ENCODE assay signal across 31 mouse cellular contexts in genomic region chr6:43396426-43396825, GRCm38 (mm10).
"Had no signal": no experiment of that assay in that cellular context is flagged by ENCODE, and none has a peak within 500 bp of the region (broad histone marks: within the 10 kb centered on the region; RNA-seq: fewer than 3 reads in every experiment).

No protein-coding gene starts in this region.

- H3K4me3 ChIP-seq: limb, embryonic 10.5 days; limb, embryonic 12.5 days; limb, embryonic 13.5 days; limb, embryonic 15.5 days; liver, embryonic 12.5 days; liver, embryonic 13.5 days; liver, embryonic 15.5 days; lung, embryonic 15.5 days; megakaryocyte, embryonic 14.5 days; midbrain, embryonic 10.5 days; midbrain, embryonic 12.5 days; midbrain, embryonic 13.5 days; midbrain, embryonic 15.5 days; myocyte; neural tube, embryonic 12.5 days had no signal

- H3K36me3 ChIP-seq: limb, embryonic 10.5 days; limb, embryonic 12.5 days; limb, embryonic 13.5 days; limb, embryonic 15.5 days; liver, embryonic 12.5 days; liver, embryonic 13.5 days; liver, embryonic 15.5 days; lung, embryonic 15.5 days; midbrain, embryonic 10.5 days; midbrain, embryonic 12.5 days; midbrain, embryonic 13.5 days; midbrain, embryonic 15.5 days; neural tube, embryonic 12.5 days had no signal

- ATAC-seq: liver, embryonic 12.5 days; liver, postnatal 0 days; lung, postnatal 0 days; midbrain, embryonic 13.5 days had no signal

- H3K27ac ChIP-seq: limb, embryonic 10.5 days; limb, embryonic 12.5 days; limb, embryonic 13.5 days; limb, embryonic 15.5 days; liver, embryonic 12.5 days; liver, embryonic 13.5 days; liver, embryonic 14.5 days; liver, embryonic 15.5 days; lung, embryonic 15.5 days; macrophage; midbrain, embryonic 10.5 days; midbrain, embryonic 12.5 days; midbrain, embryonic 13.5 days; midbrain, embryonic 15.5 days; neural tube, embryonic 12.5 days had no signal

- H3K9me3 ChIP-seq: limb, embryonic 10.5 days; limb, embryonic 12.5 days; limb, embryonic 13.5 days; limb, embryonic 15.5 days; liver, embryonic 12.5 days; liver, embryonic 13.5 days; liver, embryonic 15.5 days; lung, embryonic 15.5 days; megakaryocyte, embryonic 14.5 days; midbrain, embryonic 10.5 days; midbrain, embryonic 12.5 days; midbrain, embryonic 13.5 days; midbrain, embryonic 15.5 days; neural tube, embryonic 12.5 days had no signal

- H3K9ac ChIP-seq: limb, embryonic 12.5 days; limb, embryonic 13.5 days; limb, embryonic 15.5 days; liver, embryonic 12.5 days; liver, embryonic 13.5 days; liver, embryonic 14.5 days; liver, embryonic 15.5 days; liver, postnatal 0 days; lung, embryonic 14.5 days; lung, embryonic 15.5 days; midbrain, embryonic 12.5 days; midbrain, embryonic 13.5 days; midbrain, embryonic 15.5 days; neural tube, embryonic 12.5 days had no signal

- H3K4me1 ChIP-seq: limb, embryonic 13.5 days; limb, embryonic 15.5 days; liver, embryonic 13.5 days; liver, embryonic 15.5 days; lung, embryonic 15.5 days; megakaryocyte, embryonic 14.5 days; midbrain, embryonic 10.5 days; midbrain, embryonic 12.5 days; midbrain, embryonic 13.5 days; midbrain, embryonic 15.5 days; neural tube, embryonic 12.5 days had no signal

- H3K27me3 ChIP-seq: limb, embryonic 12.5 days; limb, embryonic 13.5 days; limb, embryonic 15.5 days; liver, embryonic 12.5 days; liver, embryonic 13.5 days; liver, embryonic 15.5 days; lung, embryonic 15.5 days; megakaryocyte, embryonic 14.5 days; midbrain, embryonic 12.5 days; midbrain, embryonic 13.5 days; midbrain, embryonic 15.5 days; neural tube, embryonic 12.5 days had no signal

- DNase-seq: left cerebral cortex, postnatal 4 days; liver; liver, embryonic 13.5 days; liver, postnatal 0 days; lung, adult 18-20 months; lung, adult 2 months; lung, embryonic 14.5 days; lung, postnatal 10 days; lung, postnatal 14 days; lung, postnatal 36 days; lung, postnatal 4 days; midbrain, embryonic 14.5 days had no signal

- H3K4me2 ChIP-seq: limb, embryonic 12.5 days; limb, embryonic 13.5 days; limb, embryonic 15.5 days; liver, embryonic 11.5 days; liver, embryonic 12.5 days; liver, embryonic 13.5 days; liver, embryonic 15.5 days; lung, embryonic 14.5 days; lung, embryonic 15.5 days; midbrain, embryonic 11.5 days; midbrain, embryonic 12.5 days; midbrain, embryonic 13.5 days; midbrain, embryonic 15.5 days; neural tube, embryonic 12.5 days had no signal
